Mouse (Mus musculus): ENCODE measurements around the gene Ubash3b. TPM values are rescaled to one million over a fixed set of nuclear protein-coding genes. Genes with fewer than 3 reads are reported as not detected.

The Ubash3b gene
- polyA plus RNA-seq, 1 experiment: 85.5 TPM

DNA sequence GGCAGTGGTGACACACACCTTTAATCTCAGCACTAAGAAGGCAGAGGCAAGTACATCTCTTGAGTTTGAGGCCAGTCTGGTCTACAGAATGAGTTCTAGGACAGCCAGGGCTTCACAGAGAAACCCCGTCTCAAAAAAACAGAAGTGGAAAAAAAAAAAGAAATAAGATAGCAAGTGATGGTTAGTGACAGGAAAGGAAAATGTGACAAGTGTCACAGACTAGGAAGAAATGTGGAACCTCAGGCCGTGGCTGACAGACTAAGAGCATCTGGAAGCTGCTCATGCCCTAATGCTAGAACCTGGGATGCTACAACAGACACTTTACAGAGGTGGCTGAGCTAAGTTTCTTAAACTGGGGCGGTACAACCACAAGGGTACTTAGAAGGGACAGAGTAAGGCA, 18.4 kb downstream of the Ubash3b start:
- Histone ChIP-seq H3K4me3 (replicated peaks) (no peak overlapping the region), H3K4me1 (peaks cover 99% of the 10 kb centered on the region), H3K36me3 (replicated peaks; ENCODE audit: low read length) (peaks cover 97% of the 10 kb centered on the region), H3K9me3 (no peaks in the 10 kb centered on the region), H3K27me3 (replicated peaks) (no peaks in the 10 kb centered on the region)
- no peak for TF ChIP-seq GATA1 (IDR thresholded peaks at IDR 0.05; ENCODE audit: borderline replicate concordance, low read length)
- no peak for TF ChIP-seq FLI1 (IDR thresholded peaks at IDR 0.05; ENCODE audit: low read length)

DNA sequence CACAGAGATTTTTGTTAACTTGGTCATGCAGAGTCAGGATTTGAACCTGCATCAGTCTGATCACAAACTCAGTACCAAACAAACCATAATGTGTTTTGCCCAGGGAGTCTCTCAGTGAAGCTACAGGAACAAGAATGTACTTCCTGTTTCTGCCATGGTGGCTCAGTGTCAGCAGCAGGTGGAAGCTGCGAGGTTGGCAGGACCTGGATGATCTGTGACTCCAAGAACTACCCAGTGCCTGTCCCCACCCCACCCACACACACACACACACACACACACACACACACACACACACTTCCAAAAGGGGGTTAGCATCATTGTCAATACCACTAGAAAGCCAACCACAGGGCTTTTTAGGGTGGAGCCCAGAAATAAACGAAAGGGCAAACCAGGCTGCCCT, 20.5 kb downstream of the Ubash3b start:
- Histone ChIP-seq H3K4me3 (replicated peaks) (no peak overlapping the region), H3K4me1 (peaks cover 99% of the 10 kb centered on the region), H3K9me3 (no peaks in the 10 kb centered on the region), H3K36me3 (replicated peaks; ENCODE audit: low read length) (peaks cover 97% of the 10 kb centered on the region), H3K27me3 (replicated peaks) (no peaks in the 10 kb centered on the region)
- no peak for TF ChIP-seq FLI1 (IDR thresholded peaks at IDR 0.05; ENCODE audit: low read length)
- no peak for TF ChIP-seq GATA1 (IDR thresholded peaks at IDR 0.05; ENCODE audit: borderline replicate concordance, low read length)

DNA sequence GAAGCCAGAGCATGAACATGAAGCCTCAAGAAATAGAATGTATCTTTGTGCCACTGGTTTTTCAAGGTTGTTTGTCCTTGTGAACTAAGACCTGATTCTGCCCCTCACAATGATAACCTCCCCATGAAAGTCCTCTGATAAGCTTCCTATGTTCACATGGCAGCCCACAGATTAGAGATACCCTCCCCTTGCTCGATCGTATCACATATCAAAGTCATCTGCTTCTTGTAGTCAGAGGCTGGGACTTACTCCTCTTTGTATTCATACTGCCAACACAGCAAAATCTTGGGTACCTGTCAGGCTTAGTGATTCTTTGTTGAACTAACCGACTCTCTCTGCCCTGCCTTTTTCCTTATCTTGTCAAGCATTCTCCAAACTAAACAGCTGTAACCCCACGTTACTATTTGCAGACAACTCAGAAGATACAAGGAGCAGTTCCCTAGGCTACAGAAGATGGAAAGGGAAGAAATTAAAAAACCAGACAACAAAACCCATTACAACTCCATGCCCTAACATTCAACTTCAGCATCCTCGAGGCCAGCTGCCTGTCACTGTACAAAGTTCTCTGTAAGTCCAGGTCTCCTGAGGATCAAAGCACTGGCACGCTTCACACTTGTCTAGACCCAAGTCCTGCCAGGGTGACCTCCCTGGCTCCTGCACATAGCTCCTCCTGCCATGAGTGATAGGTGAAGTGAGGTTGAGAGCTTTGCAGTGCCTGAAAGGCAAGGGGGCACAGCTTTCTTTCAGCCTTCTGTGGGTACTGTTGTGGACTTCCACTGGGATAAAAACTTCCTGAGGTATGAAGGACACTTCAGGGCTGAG, 22.3 kb downstream of the Ubash3b start:
- TF ChIP-seq GATA1 (IDR thresholded peaks at IDR 0.05; ENCODE audit: borderline replicate concordance, low read length) (no peak), FLI1 (IDR thresholded peaks at IDR 0.05; ENCODE audit: low read length) (no peak)
- Histone ChIP-seq H3K4me1 (peaks cover 99% of the 10 kb centered on the region), H3K36me3 (replicated peaks; ENCODE audit: low read length) (peaks cover 97% of the 10 kb centered on the region), H3K4me3 (replicated peaks) (peak overlapping the region; percentile 25), H3K9me3 (no peaks in the 10 kb centered on the region), H3K27me3 (replicated peaks) (no peaks in the 10 kb centered on the region)

DNA sequence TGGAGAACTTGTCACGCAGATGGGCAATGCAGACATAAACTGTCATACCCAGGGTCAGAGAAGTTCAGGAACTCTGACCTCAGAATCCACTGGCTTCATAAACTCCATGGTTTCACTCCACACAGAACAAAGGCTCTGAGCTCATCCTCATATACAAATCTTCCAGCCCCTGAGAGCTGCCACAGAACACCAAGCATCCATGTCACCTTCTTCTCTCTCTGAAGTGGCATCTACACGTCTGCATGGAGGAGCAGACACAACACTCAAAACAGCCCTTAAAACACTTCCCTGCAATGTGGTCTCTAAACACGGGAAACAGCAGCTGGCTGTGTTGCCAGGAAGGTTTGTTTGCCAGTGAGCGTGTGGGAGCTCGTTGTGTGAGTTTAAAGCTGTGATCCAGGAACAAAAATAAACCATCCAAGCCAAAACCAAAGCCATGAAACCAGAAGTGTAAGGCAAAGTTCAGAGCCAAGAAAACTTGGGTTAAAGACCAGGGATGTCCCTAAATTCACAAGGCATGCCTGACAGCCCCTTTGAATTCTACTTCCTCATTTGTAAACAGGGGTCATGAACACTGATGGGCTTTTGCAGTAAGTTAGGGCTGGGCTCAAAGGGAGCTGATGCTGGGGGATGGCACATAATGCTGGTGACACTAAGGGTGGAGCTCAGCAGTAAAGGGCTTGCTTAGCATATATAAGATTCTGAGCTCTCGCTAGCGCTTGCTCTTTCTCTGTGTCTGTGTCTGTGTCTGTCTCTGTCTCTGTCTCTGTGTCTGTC, 24.6 kb downstream of the Ubash3b start:
- peak overlapping the region; percentile 79 for H3K4me3 ChIP-seq (replicated peaks)
- peaks cover 99% of the 10 kb centered on the region for H3K4me1 ChIP-seq
- no peak for TF ChIP-seq GATA1 (IDR thresholded peaks at IDR 0.05; ENCODE audit: borderline replicate concordance, low read length)
- peaks cover 95% of the 10 kb centered on the region for H3K36me3 ChIP-seq (replicated peaks; ENCODE audit: low read length)
- no peaks in the 10 kb centered on the region for H3K27me3 ChIP-seq (replicated peaks)
- H3K9me3 ChIP-seq: no peaks in the 10 kb centered on the region

DNA sequence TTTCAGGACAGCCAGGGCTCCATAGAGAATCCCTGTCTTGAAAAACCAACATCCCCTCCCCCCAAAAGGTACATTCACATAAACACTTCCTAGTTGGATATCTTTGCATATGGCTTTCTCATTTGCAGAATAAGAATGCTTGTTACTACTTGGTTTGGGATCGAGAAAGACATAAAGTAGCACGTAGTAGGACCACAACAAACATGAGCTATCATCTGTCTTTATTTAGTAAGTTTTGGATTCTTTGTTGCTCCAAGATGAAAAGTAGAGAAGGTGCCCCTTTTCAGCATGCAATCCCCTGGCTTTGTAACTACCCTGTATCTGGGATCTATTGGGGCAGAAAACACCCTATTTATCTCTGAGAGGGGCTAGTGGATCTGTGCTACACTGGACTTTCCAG, 25.2 kb downstream of the Ubash3b start:
- TF ChIP-seq FLI1 (IDR thresholded peaks at IDR 0.05; ENCODE audit: low read length) (no peak), GATA1 (IDR thresholded peaks at IDR 0.05; ENCODE audit: borderline replicate concordance, low read length) (no peak)
- Histone ChIP-seq H3K4me1 (peaks cover 99% of the 10 kb centered on the region), H3K36me3 (replicated peaks; ENCODE audit: low read length) (peaks cover 95% of the 10 kb centered on the region), H3K9me3 (no peaks in the 10 kb centered on the region), H3K27me3 (replicated peaks) (no peaks in the 10 kb centered on the region), H3K4me3 (replicated peaks) (peak overlapping the region; percentile 79)

DNA sequence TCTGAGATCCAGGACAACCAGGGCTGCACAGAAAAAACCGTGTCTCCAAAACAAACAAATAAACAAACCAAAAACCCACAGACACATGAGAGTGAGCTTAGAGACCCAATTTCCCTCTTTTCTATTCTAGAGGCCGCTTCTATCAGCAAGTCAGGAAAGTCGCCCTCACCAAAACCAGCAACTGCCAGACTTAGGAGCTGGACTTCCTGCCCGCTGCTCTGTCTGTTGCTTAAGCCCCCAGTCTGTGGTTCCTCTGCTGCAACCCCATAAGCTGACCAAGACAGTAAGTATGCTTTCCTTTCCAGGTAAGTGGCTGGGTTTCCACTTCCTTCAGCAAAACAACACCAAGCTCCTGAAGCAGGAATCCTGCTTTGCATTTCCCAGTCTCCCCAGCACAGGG, 26.6 kb downstream of the Ubash3b start:
- no peaks in the 10 kb centered on the region for H3K9me3 ChIP-seq
- H3K4me1 ChIP-seq: peaks cover 100% of the 10 kb centered on the region
- H3K27me3 ChIP-seq (replicated peaks): no peaks in the 10 kb centered on the region
- H3K4me3 ChIP-seq (replicated peaks): peak overlapping the region; percentile 80
- peaks cover 97% of the 10 kb centered on the region for H3K36me3 ChIP-seq (replicated peaks; ENCODE audit: low read length)
- TF ChIP-seq GATA1 (IDR thresholded peaks at IDR 0.05; ENCODE audit: borderline replicate concordance, low read length): no peak
- TF ChIP-seq FLI1 (IDR thresholded peaks at IDR 0.05; ENCODE audit: low read length): no peak

DNA sequence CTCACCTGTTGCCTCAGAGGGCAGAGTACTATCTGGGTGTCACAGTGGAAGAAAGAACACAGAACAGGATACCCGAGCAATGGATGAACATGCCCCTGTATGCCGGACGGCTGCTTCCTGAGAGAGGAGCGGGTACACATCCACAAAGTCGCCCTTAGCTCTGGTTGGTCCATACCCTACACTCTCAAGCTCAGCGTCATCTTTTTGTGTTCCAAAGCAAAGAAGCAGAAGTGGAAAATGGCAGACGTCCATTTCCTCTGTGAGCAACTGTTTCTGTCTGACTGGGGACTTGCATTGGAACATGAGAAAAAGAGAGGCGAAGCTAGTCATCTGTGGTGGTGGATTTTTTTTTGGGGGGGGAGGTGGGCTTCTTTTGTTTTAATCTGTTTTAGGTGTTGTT, 30.9 kb downstream of the Ubash3b start:
- peaks cover 89% of the 10 kb centered on the region for H3K4me1 ChIP-seq
- peak overlapping the region; percentile 23 for H3K4me3 ChIP-seq (replicated peaks)
- H3K27me3 ChIP-seq (replicated peaks): no peaks in the 10 kb centered on the region
- no peaks in the 10 kb centered on the region for H3K9me3 ChIP-seq
- TF ChIP-seq GATA1 (IDR thresholded peaks at IDR 0.05; ENCODE audit: borderline replicate concordance, low read length): no peak
- TF ChIP-seq FLI1 (IDR thresholded peaks at IDR 0.05; ENCODE audit: low read length): no peak
- peaks cover 94% of the 10 kb centered on the region for H3K36me3 ChIP-seq (replicated peaks; ENCODE audit: low read length)

DNA sequence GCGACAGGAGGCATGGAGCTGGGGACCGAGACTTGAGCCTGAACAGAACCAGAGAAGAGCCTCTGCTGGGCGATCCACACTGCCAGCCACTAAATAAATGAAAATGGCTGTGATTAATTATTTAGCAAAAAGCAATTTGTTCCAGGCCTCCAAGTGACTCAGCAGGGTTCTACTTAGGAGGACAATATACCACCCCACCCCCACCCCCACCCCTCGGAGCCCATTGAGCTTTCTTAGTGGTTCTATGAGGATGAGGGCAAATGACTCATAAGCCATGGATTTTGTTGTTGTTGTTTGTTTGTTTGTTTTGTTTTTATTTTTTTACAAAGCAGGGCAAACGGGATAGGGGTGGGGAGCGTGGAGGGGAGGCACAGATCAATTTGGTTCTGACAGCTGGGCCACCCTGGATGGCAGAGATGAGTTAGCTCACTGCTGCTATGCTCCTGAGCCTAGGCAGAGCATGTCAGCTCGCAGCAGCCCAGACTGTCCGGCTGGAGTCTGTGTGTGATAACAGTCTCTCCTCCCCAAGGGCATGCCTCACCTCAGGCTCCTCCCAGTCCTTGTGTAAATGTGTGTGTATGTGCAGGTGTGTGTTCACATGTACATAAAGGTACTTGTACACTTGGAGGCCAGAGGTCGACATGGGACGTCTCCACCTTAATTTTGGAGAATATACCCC, 31.6 kb downstream of the Ubash3b start:
- TF ChIP-seq GATA1 (IDR thresholded peaks at IDR 0.05; ENCODE audit: borderline replicate concordance, low read length) (no peak), FLI1 (IDR thresholded peaks at IDR 0.05; ENCODE audit: low read length) (no peak)
- H3K4me1 ChIP-seq: peaks cover 88% of the 10 kb centered on the region
- peak overlapping the region; percentile 80 for H3K4me3 ChIP-seq (replicated peaks)
- H3K27me3 ChIP-seq (replicated peaks): no peaks in the 10 kb centered on the region
- H3K9me3 ChIP-seq: no peaks in the 10 kb centered on the region
- H3K36me3 ChIP-seq (replicated peaks; ENCODE audit: low read length): peaks cover 94% of the 10 kb centered on the region

DNA sequence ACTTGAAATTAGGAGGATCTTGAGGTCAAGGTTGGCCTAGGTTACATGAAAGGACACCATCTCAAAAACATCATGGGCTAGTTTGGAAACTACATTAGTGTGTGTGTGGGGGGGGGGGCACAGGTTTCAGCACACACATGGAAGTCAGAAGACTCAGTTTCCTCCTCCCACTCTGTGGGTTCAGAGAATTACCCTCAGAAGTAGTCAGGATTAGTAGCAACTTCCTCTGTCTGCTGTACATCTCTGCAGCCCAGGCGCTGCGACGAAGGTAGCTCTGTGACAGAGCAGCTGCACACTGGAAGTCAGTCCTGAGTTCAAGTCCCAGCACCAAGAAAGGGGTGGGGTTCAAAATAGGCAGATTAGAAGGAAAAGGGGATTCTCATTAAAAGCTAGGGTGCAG, 32.2 kb downstream of the Ubash3b start:
- Histone ChIP-seq H3K9me3 (no peaks in the 10 kb centered on the region), H3K27me3 (replicated peaks) (no peaks in the 10 kb centered on the region), H3K4me1 (peaks cover 88% of the 10 kb centered on the region), H3K36me3 (replicated peaks; ENCODE audit: low read length) (peaks cover 94% of the 10 kb centered on the region), H3K4me3 (replicated peaks) (no peak overlapping the region)
- TF ChIP-seq GATA1 (IDR thresholded peaks at IDR 0.05; ENCODE audit: borderline replicate concordance, low read length): no peak

DNA sequence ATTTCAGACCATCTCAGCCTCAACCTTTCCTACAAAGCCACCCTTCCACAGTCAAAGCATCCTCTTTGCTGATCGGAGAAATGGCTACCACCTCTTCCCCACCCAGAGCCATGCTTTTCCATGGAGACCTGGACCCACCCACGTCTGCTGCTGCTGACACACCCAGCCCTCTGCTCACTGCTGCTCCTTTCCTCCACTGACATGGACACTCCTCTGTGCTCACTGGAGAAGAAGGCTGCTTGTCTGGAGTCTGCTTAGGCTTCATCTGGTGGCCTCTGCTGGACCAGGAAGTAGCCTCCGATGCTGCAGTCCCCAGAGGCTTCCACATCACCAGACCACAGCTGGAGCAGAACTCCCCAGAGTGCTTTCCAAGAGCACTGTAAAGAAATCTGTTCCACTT, 34.8 kb downstream of the Ubash3b start:
- Histone ChIP-seq H3K9me3 (no peaks in the 10 kb centered on the region), H3K36me3 (replicated peaks; ENCODE audit: low read length) (peaks cover 95% of the 10 kb centered on the region), H3K4me1 (peaks cover 87% of the 10 kb centered on the region), H3K27me3 (replicated peaks) (no peaks in the 10 kb centered on the region), H3K4me3 (replicated peaks) (peak overlapping the region; percentile 62)
- TF ChIP-seq GATA1 (IDR thresholded peaks at IDR 0.05; ENCODE audit: borderline replicate concordance, low read length) (no peak), FLI1 (IDR thresholded peaks at IDR 0.05; ENCODE audit: low read length) (no peak)

Data from megakaryocyte, embryonic 14.5 days (primary cell).